Mouse (Mus musculus): ENCODE measurements around the gene Tubb4b.
A peak's percentile ranks its signal among the peaks of the same experiment; 100 is the strongest.

Gene Tubb4b

GRCm38 (mm10) chr2:25194006-25194405, 30.5 kb downstream of the Tubb4b start:
- DNase-seq (ENCODE audit: extremely low spot score, low spot score): no peak

GRCm38 (mm10) chr2:25193330-25193770, 31.2 kb downstream of the Tubb4b start:
- DNase-seq (ENCODE audit: extremely low spot score, low spot score): peak; percentile 82

- DNase-seq (ENCODE audit: extremely low spot score, low spot score): no peak
Observed at GRCm38 (mm10) chr2:25187841-25188240, 36.7 kb downstream of the Tubb4b start.

- DNase-seq (ENCODE audit: extremely low spot score, low spot score): no peak
Observed at GRCm38 (mm10) chr2:25186575-25186930, 37.9 kb downstream of the Tubb4b start.

GRCm38 (mm10) chr2:25185625-25186574, 38.6 kb downstream of the Tubb4b start:
- DNase-seq (ENCODE audit: extremely low spot score, low spot score): peak; percentile 90

GRCm38 (mm10) chr2:25184496-25184895, 40.0 kb downstream of the Tubb4b start:
- DNase-seq (ENCODE audit: extremely low spot score, low spot score): no peak

GRCm38 (mm10) chr2:25183336-25183735, 41.2 kb downstream of the Tubb4b start:
- no peak for DNase-seq (ENCODE audit: extremely low spot score, low spot score)

- DNase-seq (ENCODE audit: extremely low spot score, low spot score): no peak
Observed at GRCm38 (mm10) chr2:25182664-25183063, 41.8 kb downstream of the Tubb4b start.

GRCm38 (mm10) chr2:25181891-25182397, 42.6 kb downstream of the Tubb4b start:
- DNase-seq (ENCODE audit: extremely low spot score, low spot score): peak; percentile 49

GRCm38 (mm10) chr2:25180973-25181890, 43.3 kb downstream of the Tubb4b start:
- DNase-seq (ENCODE audit: extremely low spot score, low spot score): peak; percentile 78

GRCm38 (mm10) chr2:25180478-25180903, 44.0 kb downstream of the Tubb4b start, which contains the start of gene Nrarp:
TSS of gene Nrarp (plus strand) at chr2:25180758.
- peak; percentile 95 for DNase-seq (ENCODE audit: extremely low spot score, low spot score)

- DNase-seq (ENCODE audit: extremely low spot score, low spot score): no peak
Observed at GRCm38 (mm10) chr2:25179566-25180217, 44.8 kb downstream of the Tubb4b start.

GRCm38 (mm10) chr2:25178285-25178972, 46.1 kb downstream of the Tubb4b start:
- no peak for DNase-seq (ENCODE audit: extremely low spot score, low spot score)

- peak; percentile 54 for DNase-seq (ENCODE audit: extremely low spot score, low spot score)
Observed at GRCm38 (mm10) chr2:25177685-25178084, 46.8 kb downstream of the Tubb4b start.

GRCm38 (mm10) chr2:25177076-25177475, 47.4 kb downstream of the Tubb4b start:
- DNase-seq (ENCODE audit: extremely low spot score, low spot score): no peak

- DNase-seq (ENCODE audit: extremely low spot score, low spot score): no peak
Observed at GRCm38 (mm10) chr2:25176573-25176972, 47.9 kb downstream of the Tubb4b start.

GRCm38 (mm10) chr2:25175690-25176078, 48.8 kb downstream of the Tubb4b start:
- peak; percentile 8 for DNase-seq (ENCODE audit: extremely low spot score, low spot score)

- DNase-seq (ENCODE audit: extremely low spot score, low spot score): no peak
Observed at GRCm38 (mm10) chr2:25174866-25175689, 49.4 kb downstream of the Tubb4b start.

- no peak for DNase-seq (ENCODE audit: extremely low spot score, low spot score)
Observed at GRCm38 (mm10) chr2:25173821-25174220, 50.7 kb downstream of the Tubb4b start.

GRCm38 (mm10) chr2:25172629-25173028, 51.9 kb downstream of the Tubb4b start:
- no peak for DNase-seq (ENCODE audit: extremely low spot score, low spot score)

Data from neural tube, embryonic 10.5 days (tissue).